24 mouse cellular contexts compared by ENCODE assay signal in genomic region chr2:160288538-160289151, GRCm38 (mm10). TPM values are rescaled to one million over a fixed set of nuclear protein-coding genes. Genes with fewer than 3 reads are reported as not detected.
DNase-seq lines count a peak whose midpoint lies in the region; ATAC-seq and TF ChIP-seq lines count a peak whose summit lies in the region.
"Had no signal": no experiment of that assay in that cellular context is flagged by ENCODE, and none has a peak within 500 bp of the region (broad histone marks: within the 10 kb centered on the region; RNA-seq: fewer than 3 reads in every experiment).

No protein-coding gene starts in this region.

- H3K9me3 ChIP-seq in kidney, embryonic 15.5 days (replicated peaks), result no peaks in the 10 kb centered on the region
- H3K9me3 ChIP-seq in kidney, postnatal 0 days (replicated peaks; ENCODE audit: low read length), result no peaks in the 10 kb centered on the region
- H3K9me3 ChIP-seq: embryonic facial prominence, embryonic 13.5 days; embryonic facial prominence, embryonic 15.5 days; forebrain, embryonic 10.5 days; forebrain, embryonic 12.5 days had no signal

- H3K4me2 ChIP-seq in kidney, embryonic 15.5 days, result no peak overlapping the region
- H3K4me2 ChIP-seq in kidney, postnatal 0 days (ENCODE audit: low read length), result no peak overlapping the region
- H3K4me2 ChIP-seq: embryonic facial prominence, embryonic 13.5 days; embryonic facial prominence, embryonic 15.5 days; forebrain, embryonic 12.5 days had no signal

- H3K4me3 ChIP-seq in kidney, embryonic 15.5 days (replicated peaks), result no peak overlapping the region
- H3K4me3 ChIP-seq in kidney, postnatal 0 days (replicated peaks; ENCODE audit: low read depth, low read length), result no peak overlapping the region
- H3K4me3 ChIP-seq: embryonic facial prominence, embryonic 13.5 days; embryonic facial prominence, embryonic 15.5 days; erythroblast, embryonic 14.5 days; forebrain, embryonic 10.5 days; forebrain, embryonic 12.5 days had no signal

- no peak for DNase-seq in kidney, adult 11 months
- peak; percentile 39 for DNase-seq in kidney, postnatal 0 days (ENCODE audit: low spot score)
- DNase-seq in kidney, postnatal 14 days, result no peak
- DNase-seq in kidney, postnatal 4 days, result peak; percentile 30 to 55
- no peak for DNase-seq in kidney, adult 9 months
- DNase-seq: adrenal gland, adult 2 months; adrenal gland, postnatal 10 days; adrenal gland, postnatal 25 days; cerebellum, adult 11 months; cerebellum, adult 18-20 months; cerebellum, adult 8-10 months; cerebellum, adult 9-11 months; cerebellum, postnatal 14 days; cerebellum, postnatal 36 days; embryo, embryonic 11 days had no signal

- ATAC-seq in kidney, embryonic 15.5 days (replicated peaks; ENCODE audit: low FRiP score), result peak; percentile 83
- ATAC-seq in kidney, postnatal 0 days (replicated peaks; ENCODE audit: low FRiP score, low read depth), result peak; percentile 81
- ATAC-seq: forebrain, embryonic 14.5 days had no signal

- no peak overlapping the region for H3K9ac ChIP-seq in kidney, embryonic 15.5 days
- no peak overlapping the region for H3K9ac ChIP-seq in kidney, postnatal 0 days (ENCODE audit: low read depth, low read length)
- H3K9ac ChIP-seq: embryonic facial prominence, embryonic 13.5 days; embryonic facial prominence, embryonic 15.5 days; forebrain, embryonic 12.5 days had no signal

- peak overlapping the region; percentile 41; the same call in 1 of the 2 replicates for H3K27ac ChIP-seq in kidney, embryonic 15.5 days
- peak overlapping the region; percentile 44; the same call in 1 of the 2 replicates for H3K27ac ChIP-seq in kidney, postnatal 0 days
- H3K27ac ChIP-seq: embryonic facial prominence, embryonic 13.5 days; embryonic facial prominence, embryonic 15.5 days; forebrain, embryonic 10.5 days; forebrain, embryonic 12.5 days had no signal

- H3K36me3 ChIP-seq in kidney, embryonic 15.5 days, result no peaks in the 10 kb centered on the region
- no peaks in the 10 kb centered on the region for H3K36me3 ChIP-seq in kidney, postnatal 0 days (ENCODE audit: insufficient read depth, low read length)
- H3K36me3 ChIP-seq: embryonic facial prominence, embryonic 13.5 days; embryonic facial prominence, embryonic 15.5 days; forebrain, embryonic 10.5 days; forebrain, embryonic 12.5 days had no signal

- H3K27me3 ChIP-seq in kidney, embryonic 15.5 days, result 0 out of 2 replicates have a peak, but pooled peaks cover 3% of the 10 kb centered on the region
- no peaks in the 10 kb centered on the region for H3K27me3 ChIP-seq in kidney, postnatal 0 days (ENCODE audit: insufficient read depth, low read length)
- H3K27me3 ChIP-seq: embryonic facial prominence, embryonic 13.5 days; embryonic facial prominence, embryonic 15.5 days; forebrain, embryonic 12.5 days had no signal

- no peaks in the 10 kb centered on the region for H3K4me1 ChIP-seq in kidney, embryonic 15.5 days
- H3K4me1 ChIP-seq in kidney, postnatal 0 days (replicated peaks; ENCODE audit: insufficient read depth, low read length), result no peaks in the 10 kb centered on the region
- H3K4me1 ChIP-seq: embryonic facial prominence, embryonic 13.5 days; embryonic facial prominence, embryonic 15.5 days; forebrain, embryonic 10.5 days; forebrain, embryonic 12.5 days had no signal

- 44% methylated on average over 10 of the region's 10 CpGs for WGBS in kidney, embryonic 15.5 days
- WGBS in kidney, postnatal 0 days, result 35% methylated on average over 10 of the region's 10 CpGs

- no peak for TF ChIP-seq CTCF in kidney, postnatal 0 days (IDR thresholded peaks at IDR 0.05; ENCODE audit: low read depth)

RNA-seq across cellular contexts. Expression of gene Gm826, which starts 45.3 kb away (rescaled TPM):
- polyA plus RNA-seq in kidney, embryonic 15.5 days (2015; fragmentation: Nextera tagmentation; extraction: Ambion mirVana), result 0.40 and 0.93 TPM in 2 replicates
- 0.28 and 0.49 TPM in 2 replicates for polyA plus RNA-seq in kidney, postnatal 0 days (2015; fragmentation: Nextera tagmentation; extraction: Ambion mirVana)
- polyA plus RNA-seq: brain, embryonic 14.5 days; embryonic facial prominence, embryonic 11.5 days; embryonic facial prominence, embryonic 13.5 days; erythroblast, embryonic 14.5 days; forebrain, embryonic 10.5 days; forebrain, embryonic 14.5 days had no signal

Comparison
In these comparisons a context has a peak if more than half of its experiments do, and no peak if none do; other contexts are left out.
1. DNase-seq: peak in kidney, postnatal 0 days (single experiment) and kidney, postnatal 4 days (2 of 2); none in kidney, adult 11 months (single experiment), kidney, postnatal 14 days (single experiment) and kidney, adult 9 months (single experiment).